Mouse (Mus musculus) 3134 (cell line): ENCODE data around the gene Olfr714.
"Not testable (repeated sequence)": the region's sequence is repeated elsewhere in the genome, so short reads cannot be mapped to it uniquely, and the experiment has no call there.

ENCODE experiments used
- DNase-seq: peaks from one replicate; pipeline ENCODE4 v3.0.0-alpha.2; 2011; ENCODE audit warnings: low spot score; ENCODE audit not compliant: insufficient read length; ENCODE audit errors: extremely low read depth

Olfr714 gene

DNA sequence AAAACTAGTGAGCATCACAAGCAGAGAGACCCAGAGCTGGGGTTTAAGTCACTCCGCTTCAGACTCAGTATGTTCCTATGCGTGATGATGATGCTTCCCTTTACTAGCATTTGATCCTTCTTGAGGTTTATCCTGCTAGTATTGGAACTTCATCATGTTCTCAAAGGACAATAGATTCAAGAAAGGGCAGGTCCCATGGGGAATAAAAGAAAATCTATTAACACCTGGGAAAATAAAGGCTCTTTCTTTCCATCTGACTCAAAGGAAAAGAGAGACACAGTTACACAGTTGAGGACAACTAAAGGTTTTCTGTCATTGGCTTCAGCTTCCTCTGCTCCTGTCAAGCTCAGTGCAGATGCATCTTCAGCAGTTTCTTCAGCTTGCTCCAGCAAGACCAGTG, at the start of gene Olfr714:
Gene Olfr714, plus strand, starts transcription at position 301 of the 400 bp plus-strand sequence.
- no peak for DNase-seq

DNA sequence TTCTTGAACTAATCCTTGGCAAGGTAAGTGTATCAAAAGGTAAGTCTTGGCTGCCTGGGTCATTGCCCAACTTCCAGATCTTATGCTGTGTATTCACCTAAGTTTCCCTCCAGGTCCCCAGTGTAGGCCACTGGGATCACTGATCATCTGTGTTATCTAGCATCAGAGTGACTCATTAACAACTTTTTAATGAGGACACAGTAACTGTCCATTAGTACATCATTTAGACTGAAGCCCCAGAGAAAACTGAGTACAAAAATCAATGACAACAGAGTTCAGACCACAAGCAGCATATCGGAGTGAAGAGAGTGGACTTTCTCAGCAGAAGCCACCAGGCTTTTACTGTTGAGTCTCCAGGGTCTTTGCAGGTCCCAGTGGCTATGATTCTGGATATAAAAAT, 39.9 kb upstream of the Olfr714 start, which contains the start of gene Olfr713:
Gene Olfr713, plus strand, starts transcription at position 301 of the 400 bp plus-strand sequence.
- no peak for DNase-seq

DNA sequence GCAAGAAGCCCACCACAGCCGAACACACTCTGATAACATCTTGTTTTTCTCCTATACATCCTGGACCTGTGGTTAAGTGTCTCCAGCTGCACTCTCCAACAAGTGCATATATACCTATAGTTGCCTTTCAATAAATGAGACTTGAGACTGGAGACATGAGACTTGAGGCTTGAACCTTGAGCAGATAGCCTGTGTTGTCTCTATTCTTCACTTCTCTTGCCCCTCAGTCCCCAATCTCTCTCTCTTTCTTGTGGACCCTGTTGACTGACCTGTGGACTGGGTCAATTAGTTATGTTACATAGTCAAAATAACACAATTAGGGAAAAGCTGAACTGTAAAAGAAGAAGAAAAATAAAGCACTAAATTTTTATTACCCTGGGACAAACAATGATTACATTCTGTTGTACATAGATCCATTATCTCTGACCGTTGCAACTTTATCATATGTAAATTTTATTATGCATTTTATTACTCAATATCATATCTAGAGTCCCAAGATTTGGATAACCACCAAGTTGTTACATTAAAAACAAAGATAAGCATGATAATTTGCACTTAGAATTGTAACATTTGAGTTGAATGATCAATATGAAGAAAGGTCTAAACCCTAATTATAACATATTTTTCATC, 30.7 kb upstream of the Olfr714 start:
- DNase-seq: no peak

DNA sequence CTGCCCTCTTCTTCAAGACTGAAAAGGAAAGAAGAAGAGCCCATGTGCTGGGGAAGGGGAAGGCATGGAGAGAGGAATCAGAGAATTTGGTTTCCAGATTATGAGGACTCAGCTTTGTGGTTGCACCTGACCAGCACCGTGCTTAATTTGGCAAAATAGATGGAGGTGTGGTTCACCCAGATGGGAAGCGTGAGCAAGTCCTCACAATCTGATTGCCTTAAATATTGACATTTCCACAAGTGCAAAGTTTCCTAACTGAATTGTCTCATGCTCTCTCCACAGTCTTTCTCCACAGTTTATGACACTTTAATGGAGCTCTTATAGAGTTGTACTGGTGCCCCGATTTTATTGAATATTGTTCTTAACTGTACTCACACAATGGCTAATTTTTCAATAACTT, 27.6 kb upstream of the Olfr714 start:
- no peak for DNase-seq

DNA sequence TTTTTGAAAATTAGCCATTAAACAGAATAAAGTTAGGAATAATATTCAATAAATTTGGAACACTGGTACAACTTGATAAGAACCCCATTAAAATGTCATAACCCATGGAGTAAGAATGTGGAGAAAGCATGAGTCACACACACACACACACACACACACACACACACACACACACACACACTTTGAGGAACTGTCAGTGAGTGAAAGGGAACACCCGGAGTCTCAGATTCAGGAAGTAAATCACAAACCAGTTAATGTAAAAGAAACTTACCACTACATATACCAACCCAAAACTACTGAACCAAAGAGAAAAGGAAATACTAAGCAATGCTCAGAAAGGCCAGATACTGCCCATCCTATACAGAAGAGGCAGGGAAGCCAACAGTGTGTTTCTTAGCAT, 26.4 kb upstream of the Olfr714 start:
- no peak for DNase-seq

DNA sequence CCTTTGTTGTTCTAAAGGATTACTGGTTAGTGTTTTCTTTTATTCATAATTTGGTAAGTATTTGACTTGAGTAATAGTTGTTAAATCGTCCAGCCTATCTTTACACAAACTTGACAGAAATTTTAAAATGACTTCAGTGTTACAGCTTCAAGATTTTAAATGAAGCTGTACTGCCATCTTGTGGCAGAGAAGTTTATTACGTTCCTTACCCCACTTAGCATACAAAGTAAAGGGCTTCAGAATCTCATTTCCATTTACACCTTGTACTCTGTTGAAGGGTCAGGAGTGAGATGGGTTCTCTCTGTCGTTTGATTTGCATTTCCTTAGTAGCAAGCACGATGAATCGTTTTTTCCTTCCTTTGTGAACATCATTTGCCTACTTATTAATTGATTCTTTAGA, 24.9 kb upstream of the Olfr714 start:
- DNase-seq: no peak

DNA sequence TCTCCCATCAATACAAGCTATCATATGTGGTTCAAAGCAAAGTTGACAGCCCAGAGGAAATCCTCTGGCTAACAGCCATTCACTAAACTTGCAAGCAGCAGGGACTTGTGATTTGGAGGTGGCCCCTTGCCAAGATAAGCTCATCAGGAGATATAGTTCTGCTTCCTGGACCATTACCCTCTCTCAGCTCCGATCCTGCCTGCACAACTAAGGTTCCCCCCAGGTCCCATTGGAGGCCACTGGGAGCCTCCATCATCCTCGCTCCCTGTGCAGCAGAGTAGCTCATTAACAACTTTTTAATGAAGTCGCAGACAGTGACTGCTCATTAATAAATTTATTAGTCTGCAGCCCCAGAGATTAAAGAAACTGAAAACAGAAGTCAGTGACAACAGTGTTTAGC, 23.2 kb upstream of the Olfr714 start:
- no peak for DNase-seq

DNA sequence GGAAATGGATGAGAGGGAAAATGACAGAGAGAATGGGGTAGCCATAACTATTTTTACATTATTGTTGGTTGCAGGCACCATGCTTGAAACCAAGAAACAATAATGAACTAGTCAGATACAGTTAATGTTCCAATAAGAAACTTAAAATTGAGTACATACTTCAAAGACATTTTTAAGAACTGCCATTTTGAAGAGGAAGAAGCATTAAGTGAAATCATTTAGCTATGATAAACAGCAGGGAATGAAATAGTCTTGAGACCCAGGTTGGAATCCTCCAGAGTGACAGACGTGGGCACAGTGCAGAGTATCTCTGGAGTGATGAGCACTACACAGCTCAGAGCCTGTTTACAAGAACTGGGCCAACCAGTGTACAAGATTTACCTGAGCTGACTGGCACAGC, 22.1 kb downstream of the Olfr714 start, which contains the start of gene Olfr17:
Gene Olfr17, plus strand, starts transcription at position 301 of the 400 bp plus-strand sequence.
- no peak for DNase-seq

DNA sequence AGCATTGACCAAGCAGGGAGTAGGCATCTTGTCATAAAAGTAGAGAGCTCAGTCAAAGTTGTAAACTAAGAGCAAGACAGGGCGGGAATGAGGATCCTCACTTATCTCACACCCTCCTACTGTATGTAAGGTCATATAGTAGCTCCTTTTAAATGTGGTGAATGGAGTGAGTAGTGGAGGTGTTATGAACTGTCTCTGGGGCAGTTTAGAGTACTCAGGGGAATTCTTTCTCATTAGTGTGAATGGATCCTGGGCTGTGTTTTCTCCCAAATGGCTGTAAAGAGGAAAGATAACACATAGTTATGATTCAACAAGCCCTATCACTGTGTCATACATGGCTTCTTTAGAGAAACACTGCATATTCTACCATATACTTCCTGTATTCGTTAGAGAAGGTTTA, 39.5 kb downstream of the Olfr714 start, which contains the start of gene Olfr715b:
Gene Olfr715b, minus strand, starts transcription at position 101 of the 400 bp plus-strand sequence.
- not testable (repeated sequence) for DNase-seq
